Mouse (Mus musculus): Measurements from ENCODE around the gene 1600014C23Rik. TPM values are rescaled to one million over a fixed set of nuclear protein-coding genes. Genes with fewer than 3 reads are reported as not detected.

1600014C23Rik gene
- polyA plus RNA-seq, 1 experiment from 2014 or later: not detected

GRCm38 (mm10) chr17:45707376-45707775 lies 26.3 kb downstream of the 1600014C23Rik start:
- Histone ChIP-seq H3K9ac (ENCODE audit: low read depth, low read length) (no peak overlapping the region), H3K27me3 (replicated peaks; ENCODE audit: control insufficient read depth, insufficient read depth, low read length) (no peaks in the 10 kb centered on the region), H3K27ac (ENCODE audit: low read depth, low read length) (no peak overlapping the region), H3K36me3 (ENCODE audit: control insufficient read depth, insufficient read depth, low read length) (no peaks in the 10 kb centered on the region), H3K4me1 (replicated peaks; ENCODE audit: control insufficient read depth, insufficient read depth, low read length) (peaks cover 11% of the 10 kb centered on the region), H3K4me3 (ENCODE audit: low read depth, low read length) (no peak overlapping the region), H3K9me3 (ENCODE audit: control insufficient read depth, low read length) (no peaks in the 10 kb centered on the region), H3K4me2 (no peak overlapping the region)
- ATAC-seq (replicated peaks; ENCODE audit: low FRiP score): no peak
- DNase-seq (ENCODE audit: low spot score): no peak
- 40% methylated on average over 3 of the region's 3 CpGs for WGBS

DNA sequence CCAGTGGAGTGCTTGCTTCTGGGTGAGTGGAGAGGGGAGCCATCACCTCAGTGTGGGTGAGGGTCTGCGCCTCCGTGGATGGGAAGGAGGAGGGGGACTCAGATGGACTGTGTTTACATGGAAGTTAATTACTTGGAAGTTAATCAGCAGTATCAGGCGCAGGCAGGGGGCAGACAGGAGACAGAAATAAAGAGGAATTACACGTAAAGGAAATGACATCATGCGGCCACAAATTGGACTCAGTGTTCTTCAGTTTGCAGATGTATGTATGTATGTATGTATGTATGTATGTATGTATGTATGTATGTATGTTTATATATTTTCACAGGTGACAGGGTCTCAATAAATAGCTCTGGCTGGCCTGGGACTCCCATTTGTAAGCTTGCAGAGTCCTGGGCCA lies 26.8 kb downstream of the 1600014C23Rik start:
- H3K4me2 ChIP-seq: no peak overlapping the region
- no peak overlapping the region for H3K9ac ChIP-seq (ENCODE audit: low read depth, low read length)
- DNase-seq (ENCODE audit: low spot score) (no peak), ATAC-seq (replicated peaks; ENCODE audit: low FRiP score) (no peak)
- peaks cover 14% of the 10 kb centered on the region for H3K4me1 ChIP-seq (replicated peaks; ENCODE audit: control insufficient read depth, insufficient read depth, low read length)
- H3K9me3 ChIP-seq (ENCODE audit: control insufficient read depth, low read length): no peaks in the 10 kb centered on the region
- no peaks in the 10 kb centered on the region for H3K27me3 ChIP-seq (replicated peaks; ENCODE audit: control insufficient read depth, insufficient read depth, low read length)
- no peaks in the 10 kb centered on the region for H3K36me3 ChIP-seq (ENCODE audit: control insufficient read depth, insufficient read depth, low read length)
- H3K27ac ChIP-seq (ENCODE audit: low read depth, low read length): no peak overlapping the region
- no peak overlapping the region for H3K4me3 ChIP-seq (ENCODE audit: low read depth, low read length)
- WGBS: 57% methylated on average over 5 of the region's 5 CpGs

DNA sequence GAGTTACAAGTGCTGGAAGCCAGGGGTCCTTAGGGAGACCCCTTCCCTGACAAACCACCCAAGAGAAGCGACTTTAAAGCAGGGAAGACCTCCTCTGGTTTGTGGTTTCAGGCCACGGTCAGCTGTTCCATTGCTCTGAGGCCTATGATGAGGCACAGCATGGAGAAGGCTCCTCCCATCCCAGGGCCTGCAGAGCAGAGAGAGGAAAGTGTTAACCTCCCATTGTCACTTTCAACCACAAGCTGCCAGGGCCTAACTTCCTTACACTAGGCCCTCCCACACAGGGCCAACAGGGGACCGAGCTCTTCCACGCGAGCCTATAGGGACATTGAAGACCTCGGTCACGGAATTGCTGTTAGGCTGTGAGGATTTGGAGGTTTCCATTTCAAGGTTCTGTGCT lies 30.5 kb downstream of the 1600014C23Rik start:
- Histone ChIP-seq H3K9me3 (ENCODE audit: control insufficient read depth, low read length) (no peaks in the 10 kb centered on the region), H3K9ac (ENCODE audit: low read depth, low read length) (no peak overlapping the region), H3K36me3 (ENCODE audit: control insufficient read depth, insufficient read depth, low read length) (peaks cover 3% of the 10 kb centered on the region), H3K4me2 (no peak overlapping the region), H3K27me3 (replicated peaks; ENCODE audit: control insufficient read depth, insufficient read depth, low read length) (no peaks in the 10 kb centered on the region), H3K4me1 (replicated peaks; ENCODE audit: control insufficient read depth, insufficient read depth, low read length) (peaks cover 31% of the 10 kb centered on the region), H3K4me3 (ENCODE audit: low read depth, low read length) (no peak overlapping the region), H3K27ac (ENCODE audit: low read depth, low read length) (no peak overlapping the region)
- 31% methylated on average over 7 of the region's 7 CpGs for WGBS
- peak; percentile 52 for ATAC-seq (replicated peaks; ENCODE audit: low FRiP score)
- DNase-seq (ENCODE audit: low spot score): no peak

GRCm38 (mm10) chr17:45702254-45702653 lies 31.4 kb downstream of the 1600014C23Rik start:
- ATAC-seq (replicated peaks; ENCODE audit: low FRiP score) (no peak), DNase-seq (ENCODE audit: low spot score) (no peak)
- 43% methylated on average over 4 of the region's 4 CpGs for WGBS
- Histone ChIP-seq H3K27me3 (replicated peaks; ENCODE audit: control insufficient read depth, insufficient read depth, low read length) (no peaks in the 10 kb centered on the region), H3K27ac (ENCODE audit: low read depth, low read length) (no peak overlapping the region), H3K4me3 (ENCODE audit: low read depth, low read length) (no peak overlapping the region), H3K4me2 (no peak overlapping the region), H3K4me1 (replicated peaks; ENCODE audit: control insufficient read depth, insufficient read depth, low read length) (peaks cover 31% of the 10 kb centered on the region), H3K9me3 (ENCODE audit: control insufficient read depth, low read length) (no peaks in the 10 kb centered on the region), H3K36me3 (ENCODE audit: control insufficient read depth, insufficient read depth, low read length) (peaks cover 4% of the 10 kb centered on the region), H3K9ac (ENCODE audit: low read depth, low read length) (no peak overlapping the region)

DNA sequence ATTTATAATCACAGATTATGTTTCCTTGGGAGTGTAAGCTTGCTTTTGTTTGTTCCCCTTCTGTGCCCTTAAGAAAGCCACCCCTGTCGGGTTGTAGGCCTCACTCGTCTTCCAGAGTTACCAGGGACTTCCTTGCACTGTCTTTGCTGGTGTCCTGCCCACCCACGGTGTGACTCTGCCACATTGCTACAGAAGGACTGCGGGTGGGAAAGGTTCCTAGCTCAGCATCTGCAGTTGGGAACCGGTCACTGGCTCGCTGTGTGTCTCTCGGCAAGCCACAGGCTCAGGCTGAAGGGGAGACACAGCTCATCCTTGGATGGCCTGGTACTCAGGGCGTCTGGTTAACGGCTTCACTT lies 32.4 kb downstream of the 1600014C23Rik start:
- peaks cover 31% of the 10 kb centered on the region for H3K4me1 ChIP-seq (replicated peaks; ENCODE audit: control insufficient read depth, insufficient read depth, low read length)
- H3K9ac ChIP-seq (ENCODE audit: low read depth, low read length): no peak overlapping the region
- ATAC-seq (replicated peaks; ENCODE audit: low FRiP score) (no peak), DNase-seq (ENCODE audit: low spot score) (no peak)
- 69% methylated on average over 9 of the region's 9 CpGs for WGBS
- H3K4me2 ChIP-seq: no peak overlapping the region
- H3K36me3 ChIP-seq (ENCODE audit: control insufficient read depth, insufficient read depth, low read length): peaks cover 10% of the 10 kb centered on the region
- no peaks in the 10 kb centered on the region for H3K9me3 ChIP-seq (ENCODE audit: control insufficient read depth, low read length)
- no peak overlapping the region for H3K27ac ChIP-seq (ENCODE audit: low read depth, low read length)
- H3K4me3 ChIP-seq (ENCODE audit: low read depth, low read length): no peak overlapping the region
- H3K27me3 ChIP-seq (replicated peaks; ENCODE audit: control insufficient read depth, insufficient read depth, low read length): no peaks in the 10 kb centered on the region

DNA sequence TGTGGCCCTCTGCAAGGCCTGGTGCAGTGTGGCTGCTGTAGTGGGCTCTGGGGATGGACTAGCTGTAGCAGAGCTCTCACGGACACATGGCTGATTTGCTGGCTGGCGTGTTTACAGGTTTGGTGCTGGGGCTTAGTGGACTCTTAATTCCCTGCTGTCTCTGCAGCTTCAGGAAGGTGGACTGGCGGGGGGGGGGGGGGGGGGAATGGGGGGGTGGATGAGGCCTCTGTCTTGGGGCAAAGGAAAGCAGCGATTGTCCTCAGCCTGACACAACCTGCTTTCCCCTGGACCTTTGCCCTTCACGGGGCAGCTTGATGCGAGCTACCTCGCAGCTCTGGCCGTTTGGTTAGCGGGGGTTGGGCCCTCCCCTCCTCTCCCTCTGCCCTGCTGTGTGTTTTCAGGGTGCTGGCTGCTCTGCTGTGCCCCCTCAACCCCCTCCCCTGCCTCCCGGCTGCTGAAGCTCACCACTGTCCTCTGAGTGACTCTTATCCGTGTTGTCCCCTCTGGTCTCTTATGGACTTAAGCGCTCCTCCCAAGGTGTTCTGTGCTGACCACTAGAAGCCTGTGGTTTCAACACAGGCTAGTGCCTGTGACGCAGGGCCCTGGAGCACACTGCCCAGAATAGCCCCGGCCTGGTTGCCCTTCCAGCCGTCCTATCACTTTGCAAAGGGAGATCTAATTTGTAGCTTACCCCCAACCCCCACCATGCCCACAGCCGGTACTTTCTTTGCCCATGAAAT lies 33.0 kb downstream of the 1600014C23Rik start:
- Histone ChIP-seq H3K27ac (ENCODE audit: low read depth, low read length) (no peak overlapping the region; the same call in 1 of the 2 replicates), H3K4me3 (ENCODE audit: low read depth, low read length) (no peak overlapping the region), H3K9me3 (ENCODE audit: control insufficient read depth, low read length) (no peaks in the 10 kb centered on the region), H3K4me2 (no peak overlapping the region), H3K4me1 (replicated peaks; ENCODE audit: control insufficient read depth, insufficient read depth, low read length) (peaks cover 31% of the 10 kb centered on the region), H3K27me3 (replicated peaks; ENCODE audit: control insufficient read depth, insufficient read depth, low read length) (no peaks in the 10 kb centered on the region), H3K9ac (ENCODE audit: low read depth, low read length) (no peak overlapping the region), H3K36me3 (ENCODE audit: control insufficient read depth, insufficient read depth, low read length) (peaks cover 10% of the 10 kb centered on the region)
- DNase-seq (ENCODE audit: low spot score): no peak
- no peak for ATAC-seq (replicated peaks; ENCODE audit: low FRiP score)
- 60% methylated on average over 12 of the region's 16 CpGs for WGBS

DNA sequence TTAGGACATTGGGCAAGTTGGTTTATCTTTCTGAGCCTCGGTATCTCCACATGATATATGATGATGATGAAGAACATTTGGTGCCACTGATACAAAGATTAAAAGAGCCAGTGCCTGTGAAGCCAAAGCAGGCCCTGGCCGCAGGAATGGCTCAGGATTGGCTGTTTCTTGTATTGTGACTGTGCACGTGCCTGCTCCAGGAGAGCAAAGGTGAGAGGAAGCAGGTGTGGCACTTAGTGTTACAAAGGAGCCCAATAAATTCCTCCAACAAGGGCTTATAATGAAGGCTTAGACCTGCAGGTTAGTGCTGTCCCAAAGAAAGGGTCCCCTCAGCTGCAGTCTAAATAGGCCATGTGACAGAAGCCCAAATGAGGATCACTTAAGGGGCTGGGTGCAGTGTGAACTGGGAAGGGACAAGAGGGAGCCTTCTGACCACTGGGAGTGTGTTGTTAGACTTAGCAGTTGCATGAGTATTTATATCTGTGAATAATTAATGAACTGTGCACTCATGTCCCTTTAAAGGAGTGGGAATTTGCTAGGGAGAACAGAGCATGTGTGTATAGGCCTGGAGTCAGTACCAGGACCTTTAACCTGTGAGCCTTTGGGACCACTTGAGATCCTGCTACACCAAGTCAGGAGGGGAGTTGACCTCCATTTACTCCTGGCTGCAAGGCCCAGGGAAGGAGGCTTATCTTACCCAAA lies 34.5 kb downstream of the 1600014C23Rik start:
- H3K4me2 ChIP-seq: no peak overlapping the region
- H3K4me1 ChIP-seq (replicated peaks; ENCODE audit: control insufficient read depth, insufficient read depth, low read length): peaks cover 38% of the 10 kb centered on the region
- H3K36me3 ChIP-seq (ENCODE audit: control insufficient read depth, insufficient read depth, low read length): peaks cover 10% of the 10 kb centered on the region
- no peak overlapping the region for H3K9ac ChIP-seq (ENCODE audit: low read depth, low read length)
- no peaks in the 10 kb centered on the region for H3K9me3 ChIP-seq (ENCODE audit: control insufficient read depth, low read length)
- no peak overlapping the region for H3K4me3 ChIP-seq (ENCODE audit: low read depth, low read length)
- no peak for DNase-seq (ENCODE audit: low spot score)
- H3K27ac ChIP-seq (ENCODE audit: low read depth, low read length): no peak overlapping the region
- H3K27me3 ChIP-seq (replicated peaks; ENCODE audit: control insufficient read depth, insufficient read depth, low read length): no peaks in the 10 kb centered on the region
- WGBS: 86% methylated on average over 3 of the region's 3 CpGs
- no peak for ATAC-seq (replicated peaks; ENCODE audit: low FRiP score)

DNA sequence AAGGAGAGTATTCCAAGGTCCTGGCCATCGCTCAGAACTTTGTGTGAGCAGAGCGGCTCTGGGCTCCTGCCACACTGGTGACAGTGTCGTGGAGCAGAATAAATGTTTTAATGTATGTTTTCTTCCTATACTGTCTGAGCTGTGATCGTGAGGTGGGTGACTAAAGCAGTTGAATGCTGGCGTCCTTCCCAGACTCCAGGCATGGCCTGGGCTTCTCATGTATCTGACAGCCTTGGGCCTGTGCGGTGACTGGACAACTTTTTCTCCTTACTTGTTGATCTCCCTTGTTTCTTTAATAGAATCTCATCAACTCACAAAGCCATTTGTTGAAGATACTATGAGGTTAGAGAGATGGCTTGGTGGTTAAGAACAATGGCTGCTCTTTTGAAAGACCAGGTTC lies 35.3 kb downstream of the 1600014C23Rik start:
- peaks cover 43% of the 10 kb centered on the region for H3K4me1 ChIP-seq (replicated peaks; ENCODE audit: control insufficient read depth, insufficient read depth, low read length)
- H3K9me3 ChIP-seq (ENCODE audit: control insufficient read depth, low read length): no peaks in the 10 kb centered on the region
- peaks cover 10% of the 10 kb centered on the region for H3K36me3 ChIP-seq (ENCODE audit: control insufficient read depth, insufficient read depth, low read length)
- DNase-seq (ENCODE audit: low spot score): no peak
- H3K4me3 ChIP-seq (ENCODE audit: low read depth, low read length): no peak overlapping the region
- 94% methylated on average over 6 of the region's 6 CpGs for WGBS
- H3K4me2 ChIP-seq: no peak overlapping the region
- no peaks in the 10 kb centered on the region for H3K27me3 ChIP-seq (replicated peaks; ENCODE audit: control insufficient read depth, insufficient read depth, low read length)
- H3K27ac ChIP-seq (ENCODE audit: low read depth, low read length): no peak overlapping the region
- H3K9ac ChIP-seq (ENCODE audit: low read depth, low read length): no peak overlapping the region
- ATAC-seq (replicated peaks; ENCODE audit: low FRiP score): no peak

- Histone ChIP-seq H3K4me2 (no peak overlapping the region), H3K36me3 (ENCODE audit: control insufficient read depth, insufficient read depth, low read length) (peaks cover 10% of the 10 kb centered on the region), H3K9me3 (ENCODE audit: control insufficient read depth, low read length) (no peaks in the 10 kb centered on the region), H3K4me1 (replicated peaks; ENCODE audit: control insufficient read depth, insufficient read depth, low read length) (peaks cover 42% of the 10 kb centered on the region), H3K27ac (ENCODE audit: low read depth, low read length) (no peak overlapping the region), H3K4me3 (ENCODE audit: low read depth, low read length) (no peak overlapping the region), H3K27me3 (replicated peaks; ENCODE audit: control insufficient read depth, insufficient read depth, low read length) (no peaks in the 10 kb centered on the region), H3K9ac (ENCODE audit: low read depth, low read length) (no peak overlapping the region)
- DNase-seq (ENCODE audit: low spot score): no peak
- WGBS: 89% methylated on average over 9 of the region's 9 CpGs
- ATAC-seq (replicated peaks; ENCODE audit: low FRiP score): no peak
Observed at GRCm38 (mm10) chr17:45696981-45697380, 36.7 kb downstream of the 1600014C23Rik start.

Measured in liver, embryonic 11.5 days (tissue).